Mouse (Mus musculus) myocyte (in vitro differentiated cells): ENCODE results near the gene 4930556J24Rik. TPM values are rescaled to one million over a fixed set of nuclear protein-coding genes. Genes with fewer than 3 reads are reported as not detected.

Source experiments
- H3K27me3 ChIP-seq: one replicate; pipeline ENCODE4 v1.6.1; 2011; ENCODE audit not compliant: control insufficient read depth, insufficient read depth, insufficient read length
- H3K36me3 ChIP-seq: one replicate; pipeline ENCODE4 v1.6.1; 2011; ENCODE audit not compliant: control insufficient read depth, insufficient read depth
- H3K4me2 ChIP-seq: one replicate; pipeline ENCODE4 v1.6.1; 2011; ENCODE audit warnings: low read depth, control low read depth
- H3K4me3 ChIP-seq: one replicate; pipeline ENCODE4 v1.5.1; 2011; ENCODE audit warnings: mild to moderate bottlenecking, control low read depth, moderate library complexity
- H3K79me2 ChIP-seq: one replicate; pipeline ENCODE4 v1.6.1; 2011; ENCODE audit not compliant: control insufficient read depth, insufficient read depth
- H3ac ChIP-seq: one replicate; pipeline ENCODE4 v1.6.1; 2011; ENCODE audit not compliant: control insufficient read depth, insufficient read length
- CEBPB ChIP-seq: IDR thresholded peaks from 2 replicates; pipeline ENCODE4 v1.6.1; 2011; ENCODE audit warnings: mild to moderate bottlenecking, moderate library complexity; ENCODE audit not compliant: poor library complexity, insufficient read depth, severe bottlenecking
- E2F4 ChIP-seq: IDR thresholded peaks from one replicate; pipeline ENCODE4 v1.6.1; 2011; ENCODE audit warnings: mild to moderate bottlenecking, control low read depth, moderate library complexity; ENCODE audit not compliant: insufficient read depth
- MAX ChIP-seq: IDR thresholded peaks from one replicate; pipeline ENCODE4 v1.6.1; 2011; ENCODE audit warnings: low read depth, mild to moderate bottlenecking, control low read depth
- MYOD1 ChIP-seq, 3 experiments: IDR thresholded peaks; one replicate each; pipeline ENCODE4 v1.6.1; 2011; ENCODE audit warnings: control low read depth in 2 of 3, low read depth in 2 of 3, mild to moderate bottlenecking in 2 of 3, moderate library complexity in 1 of 3; ENCODE audit not compliant: insufficient read length in 2 of 3, control insufficient read depth in 1 of 3
- MYOG ChIP-seq, 3 experiments: IDR thresholded peaks; one replicate each; pipeline ENCODE4 v1.6.1; 2011; ENCODE audit warnings: control low read depth in 2 of 3, low read depth in 2 of 3, mild to moderate bottlenecking in 2 of 3; ENCODE audit not compliant: insufficient read length in 2 of 3, control insufficient read depth in 1 of 3, insufficient read depth in 1 of 3
- POLR2A ChIP-seq: IDR thresholded peaks from one replicate; pipeline ENCODE4 v1.6.1; 2011; ENCODE audit warnings: low read depth, mild to moderate bottlenecking, control low read depth, moderate library complexity; ENCODE audit not compliant: insufficient read length
- POLR2AphosphoS2 ChIP-seq: IDR thresholded peaks from one replicate; pipeline ENCODE4 v1.6.1; 2011; ENCODE audit warnings: low read depth, control low read depth; ENCODE audit not compliant: insufficient read length
- REST ChIP-seq: IDR thresholded peaks from one replicate; pipeline ENCODE4 v1.6.1; 2011; ENCODE audit warnings: mild to moderate bottlenecking, control low read depth, moderate library complexity; ENCODE audit not compliant: insufficient read depth, insufficient read length
- SRF ChIP-seq: IDR thresholded peaks from one replicate; pipeline ENCODE4 v1.6.1; 2011; ENCODE audit warnings: low read depth; ENCODE audit not compliant: control insufficient read depth, insufficient read length
- TCF12 ChIP-seq: IDR thresholded peaks from one replicate; pipeline ENCODE4 v1.6.1; 2011; ENCODE audit warnings: mild to moderate bottlenecking, control low read depth; ENCODE audit not compliant: poor library complexity, insufficient read depth, severe bottlenecking
- TCF3 ChIP-seq: IDR thresholded peaks from one replicate; pipeline ENCODE4 v1.6.1; 2011; ENCODE audit warnings: low read depth, control low read depth; ENCODE audit not compliant: insufficient read length
- USF1 ChIP-seq: IDR thresholded peaks from one replicate; pipeline ENCODE4 v1.6.1; 2011; ENCODE audit warnings: low read depth, mild to moderate bottlenecking, control low read depth, moderate library complexity
- polyA plus RNA-seq: library from polyadenylated mRNA; unstranded; fragments of >200 nt; fragmentation: generic; extraction: Trizol; gene quantifications from one replicate; pipeline ENCODE4 v1.2.1, GENCODE M21; 2012; ENCODE audit warnings: missing spikeins

Gene 4930556J24Rik
- polyA plus RNA-seq, 1 experiment: 0.14 TPM

DNA sequence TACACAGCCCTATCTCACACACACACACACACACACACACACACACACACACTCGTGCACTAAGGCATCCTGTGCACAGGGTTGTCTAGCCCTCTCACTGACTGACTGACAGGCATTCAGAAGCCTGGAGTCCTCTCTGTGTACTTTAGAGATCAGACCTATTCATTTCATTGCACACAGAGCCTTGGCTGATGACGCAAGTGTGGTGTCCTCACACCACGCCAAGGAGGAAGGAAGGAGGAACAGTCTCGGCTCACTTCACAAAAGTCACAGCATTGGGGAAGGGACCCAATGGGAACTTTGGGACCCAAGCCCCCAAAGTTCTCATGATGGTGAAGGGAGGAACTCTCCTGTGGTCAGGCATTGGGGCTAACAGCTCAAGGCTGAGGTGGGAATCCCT, 46.6 kb downstream of the 4930556J24Rik start:
- no peak overlapping the region for H3K4me2 ChIP-seq
- H3K27me3 ChIP-seq: peaks cover 17% of the 10 kb centered on the region

DNA sequence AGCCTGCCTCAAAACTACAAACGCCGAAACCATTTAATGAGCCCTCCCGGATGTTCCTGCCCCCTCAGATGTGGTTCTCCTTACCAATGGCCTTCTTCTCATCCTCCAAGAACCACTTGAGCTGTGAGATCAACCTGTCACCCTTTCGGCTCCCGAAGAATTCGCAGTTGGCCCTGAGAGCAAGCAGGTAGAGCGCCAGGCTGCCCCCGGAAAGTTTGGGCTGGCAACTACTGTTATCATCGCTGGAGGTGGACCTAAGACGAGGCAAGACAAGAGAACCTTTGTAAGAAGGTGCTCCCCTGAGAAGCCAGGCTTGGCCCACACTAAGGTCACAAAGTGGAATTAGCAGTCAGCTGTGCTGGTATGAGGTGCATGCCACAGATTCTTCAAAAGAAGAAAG, 50.7 kb downstream of the 4930556J24Rik start:
- H3ac ChIP-seq: no peak overlapping the region
- no peaks in the 10 kb centered on the region for H3K36me3 ChIP-seq
- peaks cover 6% of the 10 kb centered on the region for H3K27me3 ChIP-seq
- H3K4me3 ChIP-seq: no peak overlapping the region
- no peaks in the 10 kb centered on the region for H3K79me2 ChIP-seq
- TF ChIP-seq POLR2A (no peak), MYOG (IDR thresholded peaks at IDR 0.05; ENCODE audit: control insufficient read depth in 1 of 3, insufficient read depth in 1 of 3, insufficient read length in 2 of 3, low read depth in 2 of 3) (no peak), POLR2AphosphoS2 (no peak), USF1 (no peak), TCF3 (no peak), SRF (no peak), CEBPB (no peak)
- no peak overlapping the region for H3K4me2 ChIP-seq

More for the DNA sequence above, 46.6 kb downstream of the 4930556J24Rik start:
- no peaks in the 10 kb centered on the region for H3K79me2 ChIP-seq
- no peaks in the 10 kb centered on the region for H3K36me3 ChIP-seq
- no peak overlapping the region for H3ac ChIP-seq
- H3K4me3 ChIP-seq: no peak overlapping the region
- TF ChIP-seq TCF3 (no peak), USF1 (no peak), MAX (no peak), POLR2AphosphoS2 (no peak), POLR2A (no peak), MYOG (IDR thresholded peaks at IDR 0.05; ENCODE audit: control insufficient read depth in 1 of 3, insufficient read depth in 1 of 3, insufficient read length in 2 of 3, low read depth in 2 of 3) (no peak), SRF (no peak), MYOD1 (IDR thresholded peaks at IDR 0.05; ENCODE audit: control insufficient read depth in 1 of 3, insufficient read length in 2 of 3, low read depth in 2 of 3) (no peak), REST (no peak), TCF12 (no peak), CEBPB (no peak), E2F4 (no peak)

DNA sequence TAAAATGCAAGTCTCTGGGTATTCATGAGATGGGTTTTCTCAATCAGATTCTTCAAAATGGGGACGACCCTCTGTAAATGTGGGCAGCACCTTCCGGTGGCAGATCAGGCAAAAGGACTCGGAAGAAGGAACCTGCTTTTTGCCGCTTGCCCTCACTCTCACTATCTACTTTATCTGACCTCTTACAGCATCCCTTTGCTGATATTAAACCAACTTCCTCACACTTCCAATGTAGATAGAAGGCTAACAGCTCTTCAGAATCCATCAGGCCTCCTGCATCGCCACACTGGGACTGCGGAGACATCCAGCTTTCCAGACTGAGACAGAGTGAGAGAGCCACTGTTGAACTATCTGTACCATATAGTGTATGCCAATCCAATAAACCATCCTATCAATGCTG, 53.8 kb downstream of the 4930556J24Rik start:
- H3K36me3 ChIP-seq: no peaks in the 10 kb centered on the region

DNA sequence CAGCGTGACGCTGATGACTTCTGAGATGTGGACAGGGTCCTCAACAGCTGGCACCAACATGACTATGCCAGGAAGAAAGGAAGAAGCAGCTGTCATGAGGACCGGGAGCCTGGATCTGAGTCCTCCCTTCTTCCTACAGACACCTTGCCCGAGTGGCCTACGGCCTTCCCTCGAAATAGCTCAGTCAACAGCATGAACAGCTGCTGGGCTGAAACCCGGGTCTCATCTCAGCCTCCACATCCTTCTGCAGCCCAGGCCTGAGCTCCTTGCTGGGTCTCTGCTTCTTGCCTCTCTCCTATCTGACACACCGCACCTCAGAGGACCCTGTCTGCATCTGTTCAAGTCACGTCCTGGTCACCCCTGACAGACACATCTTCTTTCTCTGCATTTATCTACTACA, 54.5 kb downstream of the 4930556J24Rik start:
- Histone ChIP-seq H3K27me3 (no peaks in the 10 kb centered on the region), H3ac (no peak overlapping the region), H3K4me3 (no peak overlapping the region), H3K79me2 (no peaks in the 10 kb centered on the region), H3K4me2 (no peak overlapping the region), H3K36me3 (no peaks in the 10 kb centered on the region)
- TF ChIP-seq REST (no peak), MAX (no peak), MYOG (IDR thresholded peaks at IDR 0.05; ENCODE audit: control insufficient read depth in 1 of 3, insufficient read depth in 1 of 3, insufficient read length in 2 of 3, low read depth in 2 of 3) (no peak), CEBPB (no peak), MYOD1 (IDR thresholded peaks at IDR 0.05; ENCODE audit: control insufficient read depth in 1 of 3, insufficient read length in 2 of 3, low read depth in 2 of 3) (no peak), POLR2AphosphoS2 (no peak), POLR2A (no peak), TCF12 (no peak), E2F4 (no peak), USF1 (no peak), TCF3 (no peak), SRF (no peak)

More for the DNA sequence above, 53.8 kb downstream of the 4930556J24Rik start:
- Histone ChIP-seq H3K27me3 (no peaks in the 10 kb centered on the region), H3ac (no peak overlapping the region), H3K79me2 (no peaks in the 10 kb centered on the region), H3K4me2 (no peak overlapping the region), H3K4me3 (no peak overlapping the region)
- TF ChIP-seq TCF3 (no peak), SRF (no peak)

DNA sequence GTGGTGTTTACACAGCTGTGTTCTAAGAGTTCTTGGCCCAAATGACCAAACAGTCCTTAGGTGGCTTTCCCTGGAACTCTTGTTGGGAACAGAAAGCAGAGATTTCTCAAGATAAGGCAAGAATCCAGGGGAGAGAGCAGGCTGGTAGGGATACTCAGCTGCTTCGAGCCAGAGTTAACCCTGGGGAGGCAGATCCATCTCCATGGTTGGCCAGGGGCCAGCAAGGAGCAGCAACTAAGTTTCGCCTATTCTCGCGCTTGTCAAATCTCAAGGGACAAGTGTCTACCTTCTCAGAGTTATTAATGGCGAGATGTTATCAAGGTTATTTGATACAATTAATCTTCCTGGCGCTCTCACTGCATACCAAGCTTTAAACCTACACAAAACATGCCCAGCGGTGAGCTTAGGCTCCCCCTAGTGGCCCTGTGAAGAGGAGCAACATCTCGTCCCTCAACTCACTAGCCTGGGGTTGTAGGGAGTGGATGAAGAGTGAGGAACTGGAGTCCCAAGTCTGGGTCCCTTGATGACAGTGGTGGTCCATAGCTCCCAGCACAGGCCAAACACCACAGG, 55.2 kb downstream of the 4930556J24Rik start:
- Histone ChIP-seq H3K36me3 (no peaks in the 10 kb centered on the region), H3K4me2 (peak overlapping the region; percentile 54), H3K4me3 (no peak overlapping the region), H3K27me3 (no peaks in the 10 kb centered on the region), H3ac (no peak overlapping the region), H3K79me2 (no peaks in the 10 kb centered on the region)
- TF ChIP-seq CEBPB: no peak
- TF ChIP-seq MYOG (IDR thresholded peaks at IDR 0.05; ENCODE audit: control insufficient read depth in 1 of 3, insufficient read depth in 1 of 3, insufficient read length in 2 of 3, low read depth in 2 of 3): no peak
- TF ChIP-seq TCF3: no peak
- TF ChIP-seq POLR2A: no peak
- TF ChIP-seq POLR2AphosphoS2: no peak
- TF ChIP-seq USF1: no peak
- no peak for TF ChIP-seq REST
- TF ChIP-seq MAX: no peak
- no peak for TF ChIP-seq SRF
- TF ChIP-seq E2F4: no peak
- no peak for TF ChIP-seq MYOD1 (IDR thresholded peaks at IDR 0.05; ENCODE audit: control insufficient read depth in 1 of 3, insufficient read length in 2 of 3, low read depth in 2 of 3)
- TF ChIP-seq TCF12: no peak
